Mouse (Mus musculus): ENCODE measurements around the gene Fyn. TPM values are rescaled to one million over a fixed set of nuclear protein-coding genes. Genes with fewer than 3 reads are reported as not detected.

The Fyn gene
- total RNA-seq, 2 experiments from 2014 or later, result 127 to 130 TPM

- H3K4me3 ChIP-seq, result no peak overlapping the region
- DNase-seq (ENCODE audit: low spot score in 2 of 2), result no peak
- no peak for TF ChIP-seq CTCF (conservative IDR thresholded peaks at IDR 0.05)
- H3K27ac ChIP-seq, result peak overlapping the region; percentile 15; the same call in 1 of the 2 replicates
Measured at GRCm38 (mm10) chr10:39517375-39517774, 148.7 kb downstream of the Fyn start.

- Histone ChIP-seq H3K4me3 (no peak overlapping the region), H3K27ac (peak overlapping the region; percentile 15; the same call in 1 of the 2 replicates)
- no peak for DNase-seq (ENCODE audit: low spot score in 2 of 2)
- no peak for TF ChIP-seq CTCF (conservative IDR thresholded peaks at IDR 0.05)
Measured at GRCm38 (mm10) chr10:39518232-39518631, 149.6 kb downstream of the Fyn start.

GRCm38 (mm10) chr10:39518859-39519258 is 150.2 kb downstream of the Fyn start:
- no peak for TF ChIP-seq CTCF (conservative IDR thresholded peaks at IDR 0.05)
- no peak for DNase-seq (ENCODE audit: low spot score in 2 of 2)
- no peak overlapping the region for H3K4me3 ChIP-seq
- H3K27ac ChIP-seq, result peak overlapping the region; percentile 41; the same call in 1 of the 2 replicates

- H3K4me3 ChIP-seq, result no peak overlapping the region
- peak overlapping the region; percentile 69 for H3K27ac ChIP-seq
- peak; percentile 64 to 75 for DNase-seq (ENCODE audit: low spot score in 2 of 2)
- TF ChIP-seq CTCF (conservative IDR thresholded peaks at IDR 0.05), result peak; percentile 92
Measured at GRCm38 (mm10) chr10:39520123-39520989, 151.7 kb downstream of the Fyn start.

GRCm38 (mm10) chr10:39521327-39521726 is 152.7 kb downstream of the Fyn start:
- no peak overlapping the region for H3K4me3 ChIP-seq
- no peak for DNase-seq (ENCODE audit: low spot score in 2 of 2)
- no peak for TF ChIP-seq CTCF (conservative IDR thresholded peaks at IDR 0.05)

GRCm38 (mm10) chr10:39521861-39522391 is 153.3 kb downstream of the Fyn start:
- Histone ChIP-seq H3K4me3 (no peak overlapping the region), H3K27ac (peak overlapping the region; percentile 36; the same call in 1 of the 2 replicates)
- no peak for TF ChIP-seq CTCF (conservative IDR thresholded peaks at IDR 0.05)
- no peak for DNase-seq (ENCODE audit: low spot score in 2 of 2)

More at GRCm38 (mm10) chr10:39521327-39521726, 152.7 kb downstream of the Fyn start:
- peak overlapping the region; percentile 69; the same call in 1 of the 2 replicates for H3K27ac ChIP-seq

GRCm38 (mm10) chr10:39522857-39523614 is 154.4 kb downstream of the Fyn start:
- Histone ChIP-seq H3K4me3 (no peak overlapping the region), H3K27ac (no peak overlapping the region)
- DNase-seq (ENCODE audit: low spot score in 2 of 2), result no peak
- no peak for TF ChIP-seq CTCF (conservative IDR thresholded peaks at IDR 0.05)

- no peak overlapping the region for H3K4me3 ChIP-seq
- no peak for DNase-seq (ENCODE audit: low spot score in 2 of 2)
- TF ChIP-seq CTCF (conservative IDR thresholded peaks at IDR 0.05), result no peak
- no peak overlapping the region for H3K27ac ChIP-seq
Measured at GRCm38 (mm10) chr10:39524355-39524754, 155.7 kb downstream of the Fyn start.

- TF ChIP-seq CTCF (conservative IDR thresholded peaks at IDR 0.05), result no peak
Measured at GRCm38 (mm10) chr10:39525431-39525830, 156.8 kb downstream of the Fyn start.

GRCm38 (mm10) chr10:39527113-39527512 is 158.5 kb downstream of the Fyn start:
- Histone ChIP-seq H3K4me3 (no peak overlapping the region), H3K27ac (no peak overlapping the region)
- TF ChIP-seq CTCF (conservative IDR thresholded peaks at IDR 0.05), result no peak
- DNase-seq (ENCODE audit: low spot score in 2 of 2), result no peak

More at GRCm38 (mm10) chr10:39525431-39525830, 156.8 kb downstream of the Fyn start:
- Histone ChIP-seq H3K4me3 (no peak overlapping the region), H3K27ac (no peak overlapping the region)
- no peak for DNase-seq (ENCODE audit: low spot score in 2 of 2)

GRCm38 (mm10) chr10:39529179-39529578 is 160.5 kb downstream of the Fyn start:
- no peak for DNase-seq (ENCODE audit: low spot score in 2 of 2)
- Histone ChIP-seq H3K4me3 (no peak overlapping the region), H3K27ac (0 out of 2 replicates have a peak overlapping the region, but pooled peaks have one; percentile 11)
- no peak for TF ChIP-seq CTCF (conservative IDR thresholded peaks at IDR 0.05)

GRCm38 (mm10) chr10:39532008-39532740 is 163.5 kb downstream of the Fyn start:
- no peak for DNase-seq (ENCODE audit: low spot score in 2 of 2)
- H3K27ac ChIP-seq, result peak overlapping the region; percentile 49
- no peak overlapping the region for H3K4me3 ChIP-seq
- no peak for TF ChIP-seq CTCF (conservative IDR thresholded peaks at IDR 0.05)
